Mouse (Mus musculus): ENCODE data around the gene Ptpn14.

The Ptpn14 gene

GRCm38 (mm10) chr1:189808453-189808852 lies 80.4 kb downstream of the Ptpn14 start:
- no peak for DNase-seq (ENCODE audit: low spot score in 2 of 2)

GRCm38 (mm10) chr1:189811778-189812177 lies 83.7 kb downstream of the Ptpn14 start:
- DNase-seq (ENCODE audit: low spot score in 2 of 2), result no peak

DNA sequence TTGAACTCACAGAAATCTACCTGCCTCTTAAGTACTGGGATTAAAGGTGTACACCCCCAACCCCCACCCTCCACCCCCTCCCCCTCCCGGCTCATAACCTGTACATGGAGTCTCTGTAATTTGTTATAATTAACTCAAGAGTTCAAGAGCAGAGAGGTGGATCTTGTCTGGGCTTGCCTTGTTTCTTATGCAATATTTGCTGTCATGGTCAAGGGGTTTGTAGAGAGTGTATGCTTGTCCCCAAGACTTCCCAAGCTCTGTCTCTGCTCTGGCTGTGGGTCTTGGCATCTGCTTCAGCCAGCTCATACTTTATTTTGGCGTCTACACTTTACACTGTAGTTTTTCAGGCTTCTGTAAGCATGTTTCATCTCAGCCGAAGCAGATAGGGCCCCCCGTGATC lies 86.3 kb downstream of the Ptpn14 start:
- no peak for DNase-seq (ENCODE audit: low spot score in 2 of 2)

GRCm38 (mm10) chr1:189817089-189817488 lies 89.0 kb downstream of the Ptpn14 start:
- DNase-seq (ENCODE audit: low spot score in 2 of 2), result no peak

DNA sequence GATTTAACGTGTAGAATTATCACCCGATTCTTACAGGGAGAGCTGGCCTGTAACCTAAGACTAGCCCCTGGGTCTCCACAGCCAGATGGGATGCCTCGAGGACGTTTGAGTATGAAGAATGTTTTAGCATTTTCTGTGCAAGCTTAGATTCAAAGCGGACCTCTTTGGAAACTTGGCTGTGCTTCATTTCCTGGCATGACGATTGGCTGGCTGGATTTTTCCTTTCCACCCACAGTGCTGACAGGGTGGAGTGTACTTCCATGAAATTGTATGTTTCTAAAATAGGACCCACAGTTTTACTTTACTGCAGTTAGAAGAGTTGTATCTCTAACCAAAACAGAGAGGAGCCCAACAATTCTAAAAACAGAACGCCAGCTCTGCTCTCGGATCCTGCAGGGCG lies 89.7 kb downstream of the Ptpn14 start:
- no peak for DNase-seq (ENCODE audit: low spot score in 2 of 2)

GRCm38 (mm10) chr1:189820111-189820510 lies 92.0 kb downstream of the Ptpn14 start:
- DNase-seq (ENCODE audit: low spot score in 2 of 2), result no peak

GRCm38 (mm10) chr1:189824436-189824835 lies 96.4 kb downstream of the Ptpn14 start:
- DNase-seq (ENCODE audit: low spot score in 2 of 2), result no peak

DNA sequence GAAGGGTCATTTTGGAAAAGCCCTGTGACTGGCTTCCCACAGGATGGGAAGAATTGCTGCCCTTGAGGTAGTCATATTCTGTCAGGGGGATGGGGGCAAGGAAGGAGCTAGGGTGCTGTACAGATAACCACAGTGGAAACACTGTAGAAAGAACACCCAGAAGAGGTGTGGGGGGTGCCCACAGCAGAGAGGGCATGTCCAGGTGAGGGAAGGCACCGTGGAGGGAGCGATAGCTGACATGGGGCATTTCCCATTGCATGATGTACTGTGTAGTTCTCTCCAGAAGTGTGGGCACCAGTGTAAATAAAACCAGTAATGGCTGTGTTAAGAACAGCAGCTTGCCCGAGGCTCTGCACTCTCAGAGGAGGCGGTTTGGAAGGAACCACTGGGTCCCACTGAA lies 102.3 kb downstream of the Ptpn14 start:
- no peak for DNase-seq (ENCODE audit: low spot score in 2 of 2)

- peak in 1 of 2 experiments; percentile 21 for DNase-seq (ENCODE audit: low spot score in 2 of 2)
These were observed 102.7 kb downstream of the Ptpn14 start for GRCm38 (mm10) chr1:189830797-189831232.

DNA sequence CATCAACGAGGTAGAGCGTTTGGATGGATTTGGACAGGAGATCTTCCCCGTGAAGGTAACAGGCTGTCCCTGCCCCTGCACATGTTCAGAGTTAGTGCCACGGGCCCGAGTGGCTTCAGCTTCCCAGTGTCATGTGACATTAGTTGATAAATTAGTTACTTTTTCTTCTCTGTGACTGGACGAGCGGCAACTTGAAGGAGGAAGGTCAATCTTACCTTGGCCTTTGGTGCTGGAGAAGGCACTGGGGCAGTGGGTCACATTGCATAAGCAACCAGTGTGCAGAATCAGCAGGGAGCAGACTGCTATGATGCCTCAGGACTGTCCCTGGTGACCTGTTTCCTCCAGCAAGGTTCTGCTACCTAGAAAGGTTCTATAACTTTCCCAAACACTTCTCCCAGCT lies 105.3 kb downstream of the Ptpn14 start:
- no peak for DNase-seq (ENCODE audit: low spot score in 2 of 2)

- DNase-seq (ENCODE audit: low spot score in 2 of 2), result no peak
These were observed 106.1 kb downstream of the Ptpn14 start for GRCm38 (mm10) chr1:189834166-189834565.

DNA sequence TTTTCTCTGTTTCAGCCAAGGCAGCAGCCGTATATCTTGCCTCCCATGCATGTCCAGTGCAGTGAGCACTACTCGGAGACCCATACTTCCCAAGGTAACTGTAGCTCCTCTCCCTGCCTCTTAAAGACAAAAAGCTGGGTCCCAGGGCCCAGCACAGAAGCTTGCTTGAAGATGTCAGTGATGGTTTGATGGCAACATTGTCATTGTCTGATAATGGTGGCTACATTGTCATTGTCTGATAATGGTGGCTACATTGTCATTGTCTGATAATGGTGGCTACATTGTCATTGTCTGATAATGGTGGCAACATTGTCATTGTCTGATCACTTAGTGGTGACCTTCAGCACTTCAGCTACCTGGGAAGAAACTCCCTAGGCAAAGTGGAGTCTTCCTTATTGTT lies 118.3 kb downstream of the Ptpn14 start:
- DNase-seq (ENCODE audit: low spot score in 2 of 2), result no peak

- DNase-seq (ENCODE audit: low spot score in 2 of 2), result no peak
These were observed 121.5 kb downstream of the Ptpn14 start for GRCm38 (mm10) chr1:189849550-189849949.

DNA sequence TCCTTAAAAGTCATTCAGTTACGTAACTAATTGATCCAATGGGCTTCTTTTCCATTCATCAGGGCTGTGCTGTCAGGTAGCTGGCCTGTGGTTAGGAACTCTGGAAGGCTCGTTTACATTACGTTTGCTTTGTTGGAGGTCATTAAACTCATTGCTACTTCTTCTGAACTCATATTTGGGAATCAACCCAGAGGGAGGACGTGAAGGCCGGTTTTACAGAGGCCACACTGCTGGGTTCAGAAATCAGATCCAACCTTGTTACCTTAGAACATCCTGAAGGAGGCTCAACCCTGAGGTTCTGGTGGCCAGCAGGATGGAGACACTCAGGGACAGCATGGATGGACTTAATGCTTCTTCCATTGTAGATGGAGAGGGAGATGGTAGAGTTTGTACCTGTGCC lies 124.0 kb downstream of the Ptpn14 start:
- no peak for DNase-seq (ENCODE audit: low spot score in 2 of 2)

GRCm38 (mm10) chr1:189852456-189852855 lies 124.4 kb downstream of the Ptpn14 start:
- DNase-seq (ENCODE audit: low spot score in 2 of 2), result no peak

- no peak for DNase-seq (ENCODE audit: low spot score in 2 of 2)
These were observed 126.6 kb downstream of the Ptpn14 start for GRCm38 (mm10) chr1:189854646-189855045.

- DNase-seq (ENCODE audit: low spot score in 2 of 2), result no peak
These were observed 127.7 kb downstream of the Ptpn14 start for GRCm38 (mm10) chr1:189855739-189856138.

DNA sequence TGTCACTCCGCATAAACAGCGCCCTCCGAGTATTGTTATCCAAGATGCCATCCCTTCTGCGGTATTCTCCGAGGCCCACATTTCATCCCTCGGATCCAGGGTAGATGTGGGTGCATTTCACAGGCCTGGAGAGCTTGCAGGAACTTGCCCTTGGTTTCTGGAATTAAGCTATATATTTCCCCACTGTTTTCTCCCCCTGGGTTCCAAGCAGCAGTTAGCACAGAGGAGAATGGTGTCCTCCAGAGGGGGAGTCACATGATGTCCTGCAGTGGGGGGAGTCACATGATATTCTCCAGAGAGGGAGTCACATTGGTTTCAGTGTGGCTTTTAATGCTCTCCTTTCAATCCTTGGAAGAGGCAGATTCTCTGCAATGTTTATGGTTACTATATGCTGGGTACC lies 130.3 kb downstream of the Ptpn14 start:
- DNase-seq (ENCODE audit: low spot score in 2 of 2), result no peak

DNA sequence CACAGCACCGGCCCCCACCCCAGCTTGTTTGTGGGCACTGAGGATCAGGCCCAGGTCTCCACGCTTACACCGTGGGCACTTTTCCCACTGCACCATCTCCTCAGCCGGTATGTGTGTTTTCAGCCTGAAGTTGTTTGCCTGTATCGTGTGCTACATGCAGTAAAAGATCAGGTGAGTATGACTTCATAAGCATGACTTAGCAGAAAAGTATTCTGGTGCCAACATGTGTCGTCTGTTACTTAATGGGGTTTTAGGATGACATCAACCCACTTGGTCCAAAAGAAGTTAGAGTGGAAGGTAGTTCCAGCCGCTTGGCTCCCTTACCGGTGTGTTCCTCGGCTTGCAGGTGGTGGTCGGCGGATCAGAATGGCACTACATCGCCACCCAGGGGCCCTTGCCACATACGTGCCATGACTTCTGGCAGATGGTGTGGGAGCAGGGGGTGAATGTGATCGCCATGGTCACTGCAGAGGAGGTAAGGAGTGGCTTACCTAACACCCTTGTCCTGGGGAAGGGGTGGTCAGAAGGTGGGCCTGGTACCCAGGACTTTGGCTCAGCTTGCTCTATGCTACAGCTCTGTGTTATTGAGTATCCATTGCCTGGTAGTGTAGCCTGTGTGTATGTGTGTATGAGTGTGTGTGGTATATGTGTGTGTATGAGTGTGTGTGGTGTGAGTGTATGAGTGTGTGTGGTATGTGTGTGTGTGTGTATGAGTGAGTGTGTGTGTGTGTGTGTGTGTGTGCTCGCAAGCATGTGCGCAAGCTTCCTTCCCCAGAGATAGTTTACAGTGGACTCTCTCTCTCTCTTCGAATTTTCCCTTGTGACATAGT lies 132.3 kb downstream of the Ptpn14 start:
- DNase-seq (ENCODE audit: low spot score in 2 of 2), result no peak

DNA sequence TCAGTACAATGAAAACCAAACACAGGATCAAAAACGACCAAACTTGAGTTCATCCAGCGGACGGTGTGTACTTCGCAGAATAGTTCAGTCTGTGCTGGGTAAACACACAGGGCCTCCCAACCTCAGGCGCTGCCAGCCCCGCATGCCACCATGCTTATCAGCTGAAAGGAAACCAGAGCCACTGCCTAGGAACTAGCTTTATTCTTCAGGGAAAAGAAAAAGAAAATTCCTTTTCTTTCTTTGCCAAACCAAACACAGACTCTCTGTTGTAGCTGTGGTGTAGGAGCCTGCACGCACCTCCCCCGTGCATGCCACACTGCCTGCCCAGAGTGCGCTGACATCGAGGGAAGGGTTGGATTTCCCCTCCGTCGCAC lies 132.9 kb downstream of the Ptpn14 start:
- no peak for DNase-seq (ENCODE audit: low spot score in 2 of 2)

- DNase-seq (ENCODE audit: low spot score in 2 of 2), result no peak
These were observed 135.7 kb downstream of the Ptpn14 start for GRCm38 (mm10) chr1:189863727-189864126.

GRCm38 (mm10) chr1:189864301-189864700 lies 136.2 kb downstream of the Ptpn14 start:
- no peak for DNase-seq (ENCODE audit: low spot score in 2 of 2)

DNA sequence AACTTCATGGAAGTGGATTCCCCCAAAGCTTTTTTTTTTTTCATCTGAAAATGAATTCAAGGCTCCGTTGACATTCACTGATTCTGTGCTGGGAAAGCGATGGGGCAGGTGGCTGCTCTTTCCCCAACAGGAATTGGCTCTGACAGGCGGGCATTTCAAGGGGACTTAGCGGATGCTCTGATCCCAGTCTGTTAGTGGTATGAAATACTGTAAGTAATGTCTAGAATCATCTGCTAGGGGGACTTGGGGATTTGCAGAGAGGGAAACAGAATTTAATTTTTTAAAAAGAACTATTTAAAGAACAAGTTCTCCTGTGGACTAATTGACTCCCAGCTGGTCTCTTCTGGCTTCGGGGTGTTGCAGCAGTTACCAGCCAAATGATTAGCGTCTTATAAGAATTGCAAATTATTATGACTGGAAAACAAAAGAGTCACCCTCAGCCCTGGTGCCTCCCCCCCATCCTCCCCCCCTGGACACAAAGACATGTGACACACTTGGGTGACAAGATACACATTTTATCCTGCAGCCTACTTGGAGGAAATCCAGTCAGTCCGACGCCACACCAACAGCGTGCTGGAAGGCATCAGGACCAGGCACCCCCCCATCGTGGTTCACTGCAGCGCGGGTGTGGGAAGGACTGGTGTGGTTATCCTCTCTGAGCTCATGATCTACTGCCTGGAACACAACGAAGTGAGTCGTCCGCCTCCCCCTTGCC lies 136.9 kb downstream of the Ptpn14 start:
- DNase-seq (ENCODE audit: low spot score in 2 of 2), result no peak

All from spleen, postnatal 4 days (tissue).